Mouse (Mus musculus) MEL (cell line): ENCODE results near the gene Tubb3. TPM values are rescaled to one million over a fixed set of nuclear protein-coding genes. Genes with fewer than 3 reads are reported as not detected.
A peak's percentile ranks its signal among the peaks of the same experiment; 100 is the strongest.

Source experiments
- DNase-seq: peaks from one replicate; pipeline ENCODE4 v3.0.0; 2011; ENCODE audit warnings: low read depth, low spot score
- H3K27ac ChIP-seq: 2 replicates; pipeline ENCODE4 v1.5.1; 2012; ENCODE audit warnings: low read depth, mild to moderate bottlenecking, control low read depth, low read length, moderate library complexity; ENCODE audit not compliant: control insufficient read depth
- H3K27me3 ChIP-seq, 2 experiments: fragments of 150-350 bp in 1 of 2; sonication (generic) in 1 of 2; 2 replicates each; pipeline ENCODE4 v1.6.1; 2012; ENCODE audit warnings: low read length in 2 of 2, mild to moderate bottlenecking in 2 of 2, improper control_type of control experiment in 1 of 2, moderate library complexity in 1 of 2; ENCODE audit not compliant: insufficient read depth in 2 of 2, control insufficient read depth in 1 of 2
- H3K36me3 ChIP-seq, 2 experiments: 2 replicates each; pipeline ENCODE4 v1.6.1; 2012 to 2014; ENCODE audit warnings: low read length in 2 of 2, improper control_type of control experiment in 1 of 2, inconsistent platforms in 1 of 2, mild to moderate bottlenecking in 1 of 2; ENCODE audit not compliant: insufficient read depth in 2 of 2, control insufficient read depth in 1 of 2
- H3K4me1 ChIP-seq, 2 experiments: fragments of 150-350 bp in 1 of 2; sonication (generic) in 1 of 2; 2 replicates each; pipeline ENCODE4 v1.6.1; 2012; ENCODE audit warnings: low read length in 2 of 2, improper control_type of control experiment in 1 of 2, mild to moderate bottlenecking in 1 of 2; ENCODE audit not compliant: insufficient read depth in 2 of 2, control insufficient read depth in 1 of 2
- H3K4me3 ChIP-seq, 2 experiments: fragments of 150-350 bp in 1 of 2; sonication (generic) in 1 of 2; 2 replicates each; pipeline ENCODE4 v1.5.1; 2012; ENCODE audit warnings: low read depth in 2 of 2, low read length in 2 of 2, mild to moderate bottlenecking in 2 of 2, moderate library complexity in 2 of 2, control low read depth in 1 of 2, improper control_type of control experiment in 1 of 2; ENCODE audit not compliant: control insufficient read depth in 1 of 2, insufficient read depth in 1 of 2
- H3K79me2 ChIP-seq: 2 replicates; pipeline ENCODE4 v1.6.1; 2012; ENCODE audit warnings: mild to moderate bottlenecking, low read length, moderate library complexity; ENCODE audit not compliant: control insufficient read depth, poor library complexity, insufficient read depth
- H3K9ac ChIP-seq: 2 replicates; pipeline ENCODE4 v1.6.1; 2012; ENCODE audit warnings: low read depth, mild to moderate bottlenecking, control low read depth, low read length, moderate library complexity; ENCODE audit not compliant: control insufficient read depth, poor library complexity, severe bottlenecking
- H3K9me3 ChIP-seq: fragments of 150-350 bp; sonication (generic); replicated peaks from 2 replicates; pipeline ENCODE4 v1.6.1; 2012; ENCODE audit warnings: mild to moderate bottlenecking, low read length, improper control_type of control experiment, moderate library complexity; ENCODE audit not compliant: insufficient read depth
- CHD1 ChIP-seq: IDR thresholded peaks from 2 replicates; pipeline ENCODE4 v1.6.1; 2012; ENCODE audit warnings: low read depth, mild to moderate bottlenecking, inconsistent platforms, low read length, improper control_type of control experiment
- CHD2 ChIP-seq: IDR thresholded peaks from 2 replicates; pipeline ENCODE4 v1.6.1; 2011; ENCODE audit warnings: low read length, improper control_type of control experiment
- CTCF ChIP-seq, 3 experiments: IDR thresholded peaks in 2 of 3; conservative IDR thresholded peaks in 1 of 3; 2 replicates each; pipeline ENCODE4 v1.5.1; 2011 to 2012; ENCODE audit warnings: low read length in 3 of 3, low read depth in 2 of 3, mild to moderate bottlenecking in 2 of 3, improper control_type of control experiment in 1 of 3, inconsistent platforms in 1 of 3, mixed read lengths in 1 of 3, moderate library complexity in 1 of 3; ENCODE audit not compliant: control insufficient read depth in 1 of 3, insufficient read depth in 1 of 3, poor library complexity in 1 of 3, severe bottlenecking in 1 of 3
- ELF1 ChIP-seq: IDR thresholded peaks from 2 replicates; pipeline ENCODE4 v1.6.1; 2014; ENCODE audit warnings: low read depth, mild to moderate bottlenecking, inconsistent platforms, low read length, improper control_type of control experiment, moderate library complexity
- EP300 ChIP-seq, 2 experiments: IDR thresholded peaks; 2 replicates each; pipeline ENCODE4 v1.6.1; 2011; ENCODE audit warnings: improper control_type of control experiment in 2 of 2, low read length in 2 of 2, low read depth in 1 of 2, mild to moderate bottlenecking in 1 of 2
- GABPA ChIP-seq: IDR thresholded peaks from 2 replicates; pipeline ENCODE4 v1.6.1; 2012; ENCODE audit warnings: low read depth, mild to moderate bottlenecking, inconsistent platforms, low read length, improper control_type of control experiment, moderate library complexity
- GATA1 ChIP-seq: IDR thresholded peaks from 2 replicates; pipeline ENCODE4 v1.6.1; 2011; ENCODE audit warnings: low read depth, low read length, improper control_type of control experiment
- HCFC1 ChIP-seq: IDR thresholded peaks from 2 replicates; pipeline ENCODE4 v1.6.1; 2012; ENCODE audit warnings: low read depth, mild to moderate bottlenecking, inconsistent platforms, low read length, improper control_type of control experiment, moderate library complexity
- MAFK ChIP-seq: IDR thresholded peaks from 2 replicates; pipeline ENCODE4 v1.6.1; 2011; ENCODE audit warnings: low read depth, mild to moderate bottlenecking, low read length, improper control_type of control experiment, borderline replicate concordance
- MAZ ChIP-seq: IDR thresholded peaks from 2 replicates; pipeline ENCODE4 v1.6.1; 2012; ENCODE audit warnings: low read depth, mild to moderate bottlenecking, inconsistent platforms, low read length, improper control_type of control experiment
- MEF2A ChIP-seq: IDR thresholded peaks from 2 replicates; pipeline ENCODE4 v1.6.1; 2014; ENCODE audit warnings: low read depth, mild to moderate bottlenecking, inconsistent platforms, low read length, improper control_type of control experiment; ENCODE audit not compliant: poor library complexity, insufficient replicate concordance, severe bottlenecking; ENCODE audit errors: extremely low read depth
- MXI1 ChIP-seq: IDR thresholded peaks from 2 replicates; pipeline ENCODE4 v1.6.1; 2011; ENCODE audit warnings: mild to moderate bottlenecking, low read depth, low read length, improper control_type of control experiment
- MYB ChIP-seq: IDR thresholded peaks from 2 replicates; pipeline ENCODE4 v1.6.1; 2011; ENCODE audit warnings: mild to moderate bottlenecking, low read depth, low read length, improper control_type of control experiment
- MYC ChIP-seq: IDR thresholded peaks from 2 replicates; pipeline ENCODE4 v1.6.1; 2011; ENCODE audit warnings: low read depth, mild to moderate bottlenecking, low read length, improper control_type of control experiment, moderate library complexity
- NELFE ChIP-seq: IDR thresholded peaks from 2 replicates; pipeline ENCODE4 v1.6.1; 2011; ENCODE audit warnings: low read depth, low read length, improper control_type of control experiment
- NRF1 ChIP-seq: IDR thresholded peaks from 2 replicates; pipeline ENCODE4 v1.6.1; 2014; ENCODE audit warnings: low read depth, mild to moderate bottlenecking, inconsistent platforms, low read length, improper control_type of control experiment, moderate library complexity; ENCODE audit not compliant: poor library complexity, insufficient read depth, severe bottlenecking
- POLR2AphosphoS2 ChIP-seq: IDR thresholded peaks from 2 replicates; pipeline ENCODE4 v1.6.1; 2011; ENCODE audit warnings: low read length, improper control_type of control experiment
- POLR2AphosphoS5 ChIP-seq: IDR thresholded peaks from 2 replicates; pipeline ENCODE4 v1.6.1; 2012; ENCODE audit warnings: low read depth, borderline replicate concordance, mild to moderate bottlenecking, inconsistent platforms, low read length, moderate library complexity, mixed read lengths
- RCOR1 ChIP-seq: IDR thresholded peaks from 2 replicates; pipeline ENCODE4 v1.6.1; 2012; ENCODE audit warnings: low read depth, mild to moderate bottlenecking, inconsistent platforms, low read length, improper control_type of control experiment
- TAL1 ChIP-seq: IDR thresholded peaks from 2 replicates; pipeline ENCODE4 v1.6.1; 2012; ENCODE audit warnings: mild to moderate bottlenecking, inconsistent platforms, low read length, moderate library complexity, mixed read lengths
- UBTF ChIP-seq: IDR thresholded peaks from 2 replicates; pipeline ENCODE4 v1.6.1; 2012; ENCODE audit warnings: low read depth, mild to moderate bottlenecking, inconsistent platforms, low read length, improper control_type of control experiment, moderate library complexity, borderline replicate concordance; ENCODE audit not compliant: insufficient read depth
- USF1 ChIP-seq: IDR thresholded peaks from 2 replicates; pipeline ENCODE4 v1.6.1; 2014; ENCODE audit warnings: low read depth, mild to moderate bottlenecking, inconsistent platforms, low read length, improper control_type of control experiment, moderate library complexity
- USF2 ChIP-seq, 2 experiments: IDR thresholded peaks; 2 replicates each; pipeline ENCODE4 v1.6.1; 2011 to 2012; ENCODE audit warnings: improper control_type of control experiment in 2 of 2, low read length in 2 of 2, borderline replicate concordance in 1 of 2, inconsistent platforms in 1 of 2, low read depth in 1 of 2, mild to moderate bottlenecking in 1 of 2; ENCODE audit not compliant: insufficient read depth in 1 of 2
- ZC3H11A ChIP-seq: IDR thresholded peaks from 2 replicates; pipeline ENCODE4 v1.6.1; 2012; ENCODE audit warnings: low read depth, mild to moderate bottlenecking, inconsistent platforms, low read length, improper control_type of control experiment
- ZKSCAN1 ChIP-seq: IDR thresholded peaks from 2 replicates; pipeline ENCODE4 v1.6.1; 2012; ENCODE audit warnings: low read depth, mild to moderate bottlenecking, inconsistent platforms, low read length, improper control_type of control experiment, moderate library complexity
- ZMIZ1 ChIP-seq: IDR thresholded peaks from 2 replicates; pipeline ENCODE4 v1.6.1; 2012; ENCODE audit warnings: low read depth, mild to moderate bottlenecking, inconsistent platforms, low read length, improper control_type of control experiment, moderate library complexity
- polyA plus RNA-seq, 2 experiments: library from polyadenylated mRNA; stranded (reverse) in 1 of 2; unstranded in 1 of 2; fragments of >175 nt in 1 of 2; fragments of >200 nt in 1 of 2; gene quantifications; 2 replicates each; pipeline versions ENCODE4 v1.2.1 to v1.2.4; 2012; ENCODE audit warnings: low replicate concordance in 2 of 2, low read depth in 1 of 2; ENCODE audit not compliant: insufficient read length in 2 of 2, insufficient read depth in 1 of 2, missing spikeins in 1 of 2
- total RNA-seq: library from RNA; depleted of rRNA; stranded (reverse); fragments of 300-350 nt; gene quantifications from 2 replicates; pipeline ENCODE4 v1.2.3, GENCODE M21; 2012

The Tubb3 gene
- total and polyA plus RNA-seq, 3 experiments = 0.69 to 1.4 TPM; not detected in 1

GRCm38 (mm10) chr8:123374239-123374578, 37.0 kb upstream of the Tubb3 start (continued):
- no peak for TF ChIP-seq MAFK
- TF ChIP-seq POLR2AphosphoS2 = no peak
- TF ChIP-seq MYC = 0 out of 2 replicates have a peak, but pooled peaks have one; percentile 21
- TF ChIP-seq CHD1 = no peak
- TF ChIP-seq GATA1 = no peak
- no peak for TF ChIP-seq ZKSCAN1
- TF ChIP-seq MAZ = no peak; the same call in 1 of the 2 replicates
- TF ChIP-seq MXI1 = peak; percentile 48; the same call in 1 of the 2 replicates
- no peak for TF ChIP-seq NELFE
- no peak for TF ChIP-seq USF2 (IDR thresholded peaks at IDR 0.05; ENCODE audit: borderline replicate concordance in 1 of 2, insufficient read depth in 1 of 2, low read depth in 1 of 2, low read length in 2 of 2)
- TF ChIP-seq CHD2 = peak; percentile 51

- Histone ChIP-seq H3K9me3 (no peaks in the 10 kb centered on the region), H3K27ac (no peak overlapping the region), H3K79me2 (peaks cover 41% of the 10 kb centered on the region), H3K27me3 (no peaks in the 10 kb centered on the region), H3K4me3 (no peak overlapping the region), H3K36me3 (peaks cover 2 to 11% of the 10 kb centered on the region in 2 experiments), H3K4me1 (peaks cover 0 to 15% of the 10 kb centered on the region in 2 experiments; a peak in 1 of 4 replicates), H3K9ac (no peak overlapping the region)
- DNase-seq = no peak
- TF ChIP-seq POLR2AphosphoS2 (no peak), TAL1 (no peak), EP300 (IDR thresholded peaks at IDR 0.05; ENCODE audit: low read depth in 1 of 2, low read length in 2 of 2) (no peak), HCFC1 (no peak), ELF1 (no peak)
Measured at GRCm38 (mm10) chr8:123375701-123376100, 35.5 kb upstream of the Tubb3 start.

- H3K4me3 ChIP-seq = no peak overlapping the region
- H3K27ac ChIP-seq = no peak overlapping the region
- H3K9me3 ChIP-seq = no peaks in the 10 kb centered on the region
- no peak overlapping the region for H3K9ac ChIP-seq
- H3K27me3 ChIP-seq = no peaks in the 10 kb centered on the region
- peaks cover 41% of the 10 kb centered on the region for H3K79me2 ChIP-seq
- no peak for DNase-seq
- TF ChIP-seq MYB = no peak
- no peak for TF ChIP-seq GABPA
- TF ChIP-seq NELFE = no peak
- TF ChIP-seq ELF1 = no peak
- no peak for TF ChIP-seq UBTF
- TF ChIP-seq MEF2A = no peak
- no peak for TF ChIP-seq CHD2
- no peak for TF ChIP-seq USF1
- no peak for TF ChIP-seq ZMIZ1
- TF ChIP-seq NRF1 = no peak
- TF ChIP-seq CTCF (IDR thresholded peaks at IDR 0.05 in 2 of 3, conservative IDR thresholded peaks at IDR 0.05 in 1 of 3; ENCODE audit: control insufficient read depth in 1 of 3, insufficient read depth in 1 of 3, low read depth in 2 of 3, low read length in 3 of 3, poor library complexity in 1 of 3, severe bottlenecking in 1 of 3) = no peak
- TF ChIP-seq TAL1 = no peak
- TF ChIP-seq ZC3H11A = no peak
- no peak for TF ChIP-seq POLR2AphosphoS5
- TF ChIP-seq CHD1 = no peak
- no peak for TF ChIP-seq RCOR1
- peaks cover 2 to 11% of the 10 kb centered on the region in 2 experiments for H3K36me3 ChIP-seq
- peaks cover 0 to 15% of the 10 kb centered on the region in 2 experiments; a peak in 1 of 4 replicates for H3K4me1 ChIP-seq
Measured at GRCm38 (mm10) chr8:123376106-123376505, 35.1 kb upstream of the Tubb3 start.
